Mouse (Mus musculus) layer of hippocampus, adult 9-10 months (tissue): ENCODE results near the gene Lmtk2.

Source experiments
- DNase-seq: peaks from one replicate; pipeline ENCODE4 v3.0.0; 2022; ENCODE audit warnings: low spot score

Gene Lmtk2

GRCm38 (mm10) chr5:144219306-144219705 is 119.1 kb downstream of the Lmtk2 start:
- no peak for DNase-seq

GRCm38 (mm10) chr5:144219936-144220335 is 119.7 kb downstream of the Lmtk2 start:
- no peak for DNase-seq

- no peak for DNase-seq
Observed at GRCm38 (mm10) chr5:144221305-144221704, 121.1 kb downstream of the Lmtk2 start.

GRCm38 (mm10) chr5:144222811-144223502 is 122.7 kb downstream of the Lmtk2 start:
- DNase-seq: no peak

- DNase-seq: peak; percentile 79
Observed at GRCm38 (mm10) chr5:144223503-144223862, 123.2 kb downstream of the Lmtk2 start, which contains the start of gene Tecpr1. Gene Tecpr1, minus strand, starts transcription at chr5:144223615.

- no peak for DNase-seq
Observed at GRCm38 (mm10) chr5:144223899-144224816, 123.9 kb downstream of the Lmtk2 start.

- DNase-seq: no peak
Observed at GRCm38 (mm10) chr5:144226220-144226619, 126.0 kb downstream of the Lmtk2 start.

- no peak for DNase-seq
Observed at GRCm38 (mm10) chr5:144230216-144230615, 130.0 kb downstream of the Lmtk2 start.

- DNase-seq: no peak
Observed at GRCm38 (mm10) chr5:144231410-144231809, 131.2 kb downstream of the Lmtk2 start.

- DNase-seq: no peak
Observed at GRCm38 (mm10) chr5:144232531-144232930, 132.3 kb downstream of the Lmtk2 start.

GRCm38 (mm10) chr5:144234222-144234621 is 134.0 kb downstream of the Lmtk2 start:
- DNase-seq: no peak

- DNase-seq: peak; percentile 51
Observed at GRCm38 (mm10) chr5:144234714-144235113, 134.5 kb downstream of the Lmtk2 start.
